Mouse (Mus musculus) hindbrain, postnatal 0 days (tissue): ENCODE data around the gene Slc51a. TPM values are rescaled to one million over a fixed set of nuclear protein-coding genes. Genes with fewer than 3 reads are reported as not detected.

ENCODE experiments used
- ATAC-seq: fragments of 200-750 bp; cut with Nextera tagmentation; 2 replicates; pipeline ENCODE4 v1.8.0; 2017; ENCODE audit warnings: mild to moderate bottlenecking, moderate TSS enrichment, moderate library complexity
- DNase-seq: peaks from one replicate; pipeline ENCODE4 v3.0.0-alpha.2; 2015; ENCODE audit warnings: low spot score
- H3K27ac ChIP-seq: fragments of 300-500 bp; sonication (generic); 2 replicates; pipeline ENCODE4 v1.5.1; 2014; ENCODE audit warnings: mild to moderate bottlenecking
- H3K27me3 ChIP-seq: fragments of 300-500 bp; sonication (generic); 2 replicates; pipeline ENCODE4 v1.6.1; 2014; ENCODE audit warnings: low read length, mixed read lengths; ENCODE audit not compliant: insufficient read depth
- H3K36me3 ChIP-seq: fragments of 300-500 bp; sonication (generic); 2 replicates; pipeline ENCODE4 v1.6.1; 2014; ENCODE audit warnings: low read length, mixed read lengths; ENCODE audit not compliant: insufficient read depth
- H3K4me1 ChIP-seq: fragments of 300-500 bp; sonication (generic); 2 replicates; pipeline ENCODE4 v1.6.1; 2014; ENCODE audit warnings: antibody characterized with exemption, low read length, mixed read lengths; ENCODE audit not compliant: insufficient read depth
- H3K4me2 ChIP-seq: fragments of 300-500 bp; sonication (generic); 2 replicates; pipeline ENCODE4 v1.6.1; 2014; ENCODE audit warnings: low read depth, mild to moderate bottlenecking, low read length, moderate library complexity, mixed read lengths
- H3K4me3 ChIP-seq: fragments of 300-500 bp; sonication (generic); 2 replicates; pipeline ENCODE4 v1.5.1; 2014; ENCODE audit warnings: low read length
- H3K9ac ChIP-seq: fragments of 300-500 bp; sonication (generic); replicated peaks from 2 replicates; pipeline ENCODE4 v1.6.1; 2014; ENCODE audit warnings: mild to moderate bottlenecking, low read length, moderate library complexity, mixed read lengths
- H3K9me3 ChIP-seq: fragments of 300-500 bp; sonication (generic); 2 replicates; pipeline ENCODE4 v1.6.1; 2016; ENCODE audit warnings: low read length, mixed read lengths
- CTCF ChIP-seq: IDR thresholded peaks from 2 replicates; pipeline ENCODE4 v1.5.1; 2016; ENCODE audit warnings: antibody characterized with exemption, control low read depth, low read depth
- WGBS: fragments of 180-500 bp; shearing (Covaris S2); extraction: QIAGEN DNeasy Blood & Tissue Kit; methylation state at CpG from one replicate; pipeline ENCODE4 v1.1.7; 2014; 5-methylcytosine and 5-hydroxymethylcytosine counted together
- polyA plus RNA-seq: library from polyadenylated mRNA; unstranded; fragments of >200 nt; fragmentation: Nextera tagmentation; extraction: Ambion mirVana; gene quantifications from 2 replicates; pipeline ENCODE4 v1.2.1, GENCODE M21; 2015
- total RNA-seq: library from RNA; depleted of rRNA; stranded (reverse); fragments of >200 nt; gene quantifications from 2 replicates; pipeline ENCODE4 v1.2.3, GENCODE M21; 2014

Slc51a gene
- total and polyA plus RNA-seq, 2 experiments from 2014 or later, result not detected

DNA sequence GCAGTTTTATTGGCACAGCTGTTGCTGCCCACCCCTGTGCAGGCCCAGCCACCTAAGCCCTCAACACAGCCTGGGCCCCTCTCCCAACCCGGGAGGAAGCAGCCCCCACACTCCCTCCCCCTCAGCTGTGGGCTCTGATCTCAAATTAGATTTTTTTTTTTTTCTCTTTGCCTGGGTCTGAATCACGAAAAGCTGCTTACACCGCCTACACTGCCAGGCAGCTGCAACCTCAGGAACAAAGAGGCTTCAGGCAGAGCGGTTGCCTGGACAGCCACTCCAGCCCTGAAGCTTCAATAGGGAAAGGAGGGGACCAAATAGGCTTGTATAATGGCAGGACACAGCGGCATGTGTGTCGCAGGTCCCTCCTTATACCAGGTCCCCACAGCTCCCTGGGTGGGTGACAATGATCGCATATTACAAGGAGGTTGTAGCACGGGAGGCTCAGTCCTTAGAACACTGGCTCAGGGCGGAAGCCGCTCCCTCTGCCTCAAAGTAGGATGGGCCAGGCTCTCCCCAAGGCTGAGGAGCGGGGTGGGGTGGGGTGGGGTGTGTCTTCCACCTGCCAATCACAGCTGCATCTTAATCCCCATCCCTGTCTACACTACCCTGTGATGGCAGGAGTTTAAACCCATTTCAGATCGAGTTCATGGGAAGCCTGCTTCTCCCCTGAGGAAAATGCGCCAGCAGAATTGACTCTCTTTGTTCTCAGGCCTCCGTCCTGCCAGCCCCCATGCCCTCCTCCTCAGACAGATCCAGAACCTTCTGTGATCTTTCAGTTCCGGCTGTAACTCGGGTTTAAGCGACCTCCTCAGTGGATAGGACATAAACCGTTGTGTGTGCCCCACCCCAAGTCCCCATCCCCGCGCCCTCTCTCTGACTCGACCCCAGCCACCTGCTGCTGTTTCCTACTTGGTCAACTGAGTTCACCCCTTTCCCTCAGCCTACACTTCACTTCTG is 28.6 kb upstream of the Slc51a start:
- ATAC-seq, result peak; percentile 95
- H3K4me2 ChIP-seq, result peak overlapping the region; percentile 47

DNA sequence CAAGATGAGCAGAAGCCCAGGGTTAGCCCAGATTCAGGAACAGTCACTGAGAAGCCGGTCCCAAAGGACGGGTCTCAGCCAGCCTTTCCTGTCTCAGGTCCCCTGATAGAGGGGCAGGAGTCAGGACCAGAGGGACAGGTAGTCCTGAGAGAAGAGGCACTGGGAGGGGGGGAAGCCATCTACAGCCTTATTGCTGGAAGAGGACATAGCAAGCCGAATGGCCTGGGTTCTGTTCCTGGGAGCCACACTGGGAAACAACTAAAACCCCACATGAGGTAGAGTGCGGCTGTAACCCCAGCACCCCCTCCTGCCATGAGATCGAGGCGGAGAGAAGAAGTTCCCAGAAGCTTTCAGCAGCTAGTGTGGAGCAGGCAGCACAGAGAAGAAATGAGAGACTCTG is 26.3 kb upstream of the Slc51a start:
- Histone ChIP-seq H3K4me3 (no peak overlapping the region), H3K27ac (no peak overlapping the region), H3K9me3 (no peaks in the 10 kb centered on the region), H3K4me2 (no peak overlapping the region), H3K4me1 (peaks cover 14% of the 10 kb centered on the region), H3K27me3 (no peaks in the 10 kb centered on the region), H3K9ac (no peak overlapping the region), H3K36me3 (no peaks in the 10 kb centered on the region)
- no peak for ATAC-seq
- no peak for DNase-seq
- WGBS, result 95% methylated on average over 6 of the region's 6 CpGs
- TF ChIP-seq CTCF, result no peak

More for the DNA sequence above, 28.6 kb upstream of the Slc51a start:
- no peak for TF ChIP-seq CTCF
- Histone ChIP-seq H3K9me3 (no peaks in the 10 kb centered on the region), H3K9ac (peak overlapping the region; percentile 38), H3K4me1 (peaks cover 7% of the 10 kb centered on the region; the same call in 1 of the 2 replicates), H3K27me3 (no peaks in the 10 kb centered on the region), H3K27ac (peak overlapping the region; percentile 84), H3K36me3 (no peaks in the 10 kb centered on the region), H3K4me3 (no peak overlapping the region; the same call in 1 of the 2 replicates)
- peak; percentile 75 for DNase-seq
- WGBS, result 8% methylated on average over 21 of the region's 21 CpGs

DNA sequence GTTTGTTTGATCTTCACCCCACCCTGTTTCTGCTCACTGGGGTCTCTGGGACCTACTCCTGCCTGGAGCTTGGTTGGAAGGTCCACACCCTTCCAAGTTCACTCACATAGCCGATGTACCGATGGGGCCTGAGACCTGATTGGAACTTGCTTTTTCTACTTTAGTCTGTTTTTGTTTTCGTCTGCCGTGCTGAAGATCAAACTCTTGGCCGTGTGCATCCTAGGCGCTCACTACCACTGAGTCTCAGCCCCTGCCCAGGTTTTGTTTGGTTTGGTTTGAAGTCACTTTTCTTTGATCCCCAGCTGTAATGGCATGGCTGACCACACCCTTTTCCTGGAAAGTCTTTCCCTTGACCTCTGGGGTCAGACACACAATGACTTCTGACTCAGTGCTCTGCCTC is 25.7 kb upstream of the Slc51a start:
- 93% methylated on average over 6 of the region's 6 CpGs for WGBS
- DNase-seq (no peak), ATAC-seq (no peak)
- peaks cover 14% of the 10 kb centered on the region for H3K4me1 ChIP-seq
- H3K9me3 ChIP-seq, result no peaks in the 10 kb centered on the region
- H3K4me2 ChIP-seq, result no peak overlapping the region
- peak overlapping the region; percentile 32; the same call in 1 of the 2 replicates for H3K27ac ChIP-seq
- H3K4me3 ChIP-seq, result no peak overlapping the region
- H3K9ac ChIP-seq, result no peak overlapping the region
- H3K36me3 ChIP-seq, result no peaks in the 10 kb centered on the region
- no peak for TF ChIP-seq CTCF
- no peaks in the 10 kb centered on the region for H3K27me3 ChIP-seq

DNA sequence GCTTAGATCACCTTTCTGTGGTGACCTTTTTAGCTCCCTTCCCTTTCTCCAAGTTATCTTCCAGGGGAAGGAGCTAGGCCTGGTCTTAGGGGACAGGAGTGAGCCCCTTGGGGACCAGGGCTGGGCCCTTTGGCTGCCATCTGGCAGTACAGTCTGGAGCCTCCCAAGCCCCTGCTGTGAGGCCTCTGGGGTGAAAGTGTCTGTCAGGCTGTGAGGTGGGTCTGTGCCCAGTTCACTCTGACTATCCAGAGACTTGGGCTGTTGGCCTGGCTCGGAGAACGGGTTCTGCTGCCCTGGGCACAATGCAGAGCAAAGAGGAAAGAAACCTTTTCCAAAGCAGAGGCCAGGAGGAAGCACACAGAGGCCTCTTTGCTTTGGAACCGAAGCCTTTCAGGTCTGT is 25.2 kb upstream of the Slc51a start:
- Histone ChIP-seq H3K4me2 (no peak overlapping the region), H3K36me3 (no peaks in the 10 kb centered on the region), H3K9me3 (no peaks in the 10 kb centered on the region), H3K27me3 (no peaks in the 10 kb centered on the region), H3K4me1 (peaks cover 14% of the 10 kb centered on the region), H3K4me3 (no peak overlapping the region), H3K9ac (no peak overlapping the region), H3K27ac (peak overlapping the region; percentile 32)
- no peak for DNase-seq
- TF ChIP-seq CTCF, result no peak
- 50% methylated on average over 3 of the region's 3 CpGs for WGBS
- no peak for ATAC-seq

DNA sequence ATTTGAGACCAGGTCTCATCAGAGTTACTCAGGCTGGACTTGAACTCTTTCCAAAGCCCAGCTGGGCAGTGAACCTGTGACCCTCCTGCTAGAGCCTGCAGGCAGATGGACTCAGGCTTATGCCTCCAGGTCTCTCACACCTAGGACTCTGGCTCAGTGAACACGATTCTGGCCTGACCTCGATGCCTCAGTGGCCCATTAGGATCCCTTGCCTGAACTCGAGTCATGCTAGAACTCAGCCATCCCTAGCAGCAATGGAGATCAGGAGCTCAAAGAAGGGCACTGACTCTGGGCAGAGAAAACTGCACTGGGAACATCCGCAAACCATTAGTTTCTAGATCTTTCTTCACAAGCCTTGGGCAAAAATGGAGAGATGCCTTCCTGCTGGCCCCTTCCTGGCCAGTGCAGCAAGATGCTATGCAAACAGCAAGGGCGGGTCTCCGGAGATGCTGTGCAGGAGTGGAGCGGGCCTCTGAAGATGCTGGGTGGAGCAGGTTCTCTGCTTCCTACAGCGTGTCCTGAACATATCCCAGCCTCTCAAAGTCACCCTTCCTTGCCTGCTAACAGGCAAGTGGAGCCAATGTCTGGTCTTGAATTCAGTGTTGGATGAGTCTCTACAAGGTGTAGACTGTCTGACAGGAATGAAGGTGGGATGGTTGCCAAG is 24.3 kb upstream of the Slc51a start:
- no peak for DNase-seq
- Histone ChIP-seq H3K36me3 (no peaks in the 10 kb centered on the region), H3K27me3 (no peaks in the 10 kb centered on the region), H3K4me2 (no peak overlapping the region), H3K27ac (no peak overlapping the region), H3K4me3 (no peak overlapping the region), H3K4me1 (peaks cover 14% of the 10 kb centered on the region), H3K9ac (no peak overlapping the region), H3K9me3 (no peaks in the 10 kb centered on the region)
- 95% methylated on average over 8 of the region's 8 CpGs for WGBS
- TF ChIP-seq CTCF, result no peak
- ATAC-seq, result no peak

- no peaks in the 10 kb centered on the region for H3K27me3 ChIP-seq
- no peak for DNase-seq
- 84% methylated on average over 3 of the region's 3 CpGs for WGBS
- no peak overlapping the region for H3K4me3 ChIP-seq
- no peak overlapping the region for H3K9ac ChIP-seq
- ATAC-seq, result no peak
- H3K4me2 ChIP-seq, result no peak overlapping the region
- H3K36me3 ChIP-seq, result no peaks in the 10 kb centered on the region
- H3K27ac ChIP-seq, result no peak overlapping the region
- H3K4me1 ChIP-seq, result peaks cover 14% of the 10 kb centered on the region
- no peaks in the 10 kb centered on the region for H3K9me3 ChIP-seq
- no peak for TF ChIP-seq CTCF
These were observed 23.7 kb upstream of the Slc51a start for GRCm38 (mm10) chr16:32511338-32511734.
